Mouse (Mus musculus) lung, postnatal 0 days (tissue): ENCODE results near the gene Cldn3. TPM values are rescaled to one million over a fixed set of nuclear protein-coding genes. Genes with fewer than 3 reads are reported as not detected.

Source experiments
- ATAC-seq: fragments of 200-750 bp; cut with Nextera tagmentation; 2 replicates; pipeline ENCODE4 v1.8.0; 2017; ENCODE audit warnings: moderate library complexity
- DNase-seq: peaks from one replicate; pipeline ENCODE4 v3.0.0-alpha.2; 2016; ENCODE audit warnings: low spot score
- H3K27ac ChIP-seq: fragments of 300-500 bp; sonication (generic); 2 replicates; pipeline ENCODE4 v1.5.1; 2014; ENCODE audit warnings: antibody characterized with exemption, mild to moderate bottlenecking, low read length, mixed read lengths
- H3K27me3 ChIP-seq: fragments of 300-500 bp; sonication (generic); replicated peaks from 2 replicates; pipeline ENCODE4 v1.6.1; 2014; ENCODE audit warnings: low read length, mixed read lengths; ENCODE audit not compliant: insufficient read depth
- H3K36me3 ChIP-seq: fragments of 300-500 bp; sonication (generic); 2 replicates; pipeline ENCODE4 v1.6.1; 2014; ENCODE audit warnings: low read length, mixed read lengths; ENCODE audit not compliant: insufficient read depth
- H3K4me1 ChIP-seq: fragments of 300-500 bp; sonication (generic); 2 replicates; pipeline ENCODE4 v1.6.1; 2014; ENCODE audit warnings: antibody characterized with exemption, low read depth, low read length, mixed read lengths; ENCODE audit not compliant: insufficient read depth
- H3K4me2 ChIP-seq: fragments of 300-500 bp; sonication (generic); replicated peaks from 2 replicates; pipeline ENCODE4 v1.6.1; 2014; ENCODE audit warnings: low read depth, mild to moderate bottlenecking, low read length, moderate library complexity, mixed read lengths
- H3K4me3 ChIP-seq: fragments of 300-500 bp; sonication (generic); 2 replicates; pipeline ENCODE4 v1.5.1; 2014; ENCODE audit warnings: low read depth, low read length
- H3K9ac ChIP-seq: fragments of 300-500 bp; sonication (generic); replicated peaks from 2 replicates; pipeline ENCODE4 v1.6.1; 2014; ENCODE audit warnings: low read depth, mild to moderate bottlenecking
- H3K9me3 ChIP-seq: fragments of 300-500 bp; sonication (generic); 2 replicates; pipeline ENCODE4 v1.6.1; 2016; ENCODE audit warnings: low read length, mixed read lengths
- CTCF ChIP-seq: IDR thresholded peaks from 2 replicates; pipeline ENCODE4 v1.5.1; 2016; ENCODE audit warnings: antibody characterized with exemption, mild to moderate bottlenecking
- EP300 ChIP-seq: IDR thresholded peaks from 2 replicates; pipeline ENCODE4 v1.6.1; 2016; ENCODE audit warnings: antibody characterized with exemption, mild to moderate bottlenecking, control low read depth
- WGBS: fragments of 180-500 bp; shearing (Covaris S2); extraction: QIAGEN DNeasy Blood & Tissue Kit; methylation state at CpG from one replicate; pipeline ENCODE4 v1.1.7; 2014; 5-methylcytosine and 5-hydroxymethylcytosine counted together
- polyA plus RNA-seq: library from polyadenylated mRNA; unstranded; fragments of >200 nt; fragmentation: Nextera tagmentation; extraction: Ambion mirVana; gene quantifications from 2 replicates; pipeline ENCODE4 v1.2.1, GENCODE M21; 2015

Cldn3 gene
- polyA plus RNA-seq, 1 experiment from 2014 or later = 583 TPM

GRCm38 (mm10) chr5:134951053-134951884, 34.7 kb upstream of the Cldn3 start:
- peak overlapping the region; percentile 91 for H3K27ac ChIP-seq
- H3K4me2 ChIP-seq = peak overlapping the region; percentile 44; the same call in 1 of the 2 replicates
- TF ChIP-seq EP300 (peak; percentile 77), CTCF (no peak)
- ATAC-seq (peak; percentile 72), DNase-seq (peak; percentile 91)
- H3K9ac ChIP-seq = no peak overlapping the region
- 5% methylated on average over 19 of the region's 19 CpGs for WGBS
- H3K9me3 ChIP-seq = no peaks in the 10 kb centered on the region
- H3K4me1 ChIP-seq = peaks cover 21% of the 10 kb centered on the region
- H3K27me3 ChIP-seq = no peaks in the 10 kb centered on the region
- H3K4me3 ChIP-seq = no peak overlapping the region; the same call in 1 of the 2 replicates
- no peaks in the 10 kb centered on the region for H3K36me3 ChIP-seq

- DNase-seq (peak; percentile 80), ATAC-seq (peak; percentile 80)
- Histone ChIP-seq H3K27ac (no peak overlapping the region), H3K9ac (no peak overlapping the region), H3K9me3 (no peaks in the 10 kb centered on the region), H3K4me2 (no peak overlapping the region), H3K4me1 (peaks cover 12% of the 10 kb centered on the region), H3K4me3 (no peak overlapping the region), H3K36me3 (no peaks in the 10 kb centered on the region), H3K27me3 (no peaks in the 10 kb centered on the region)
- TF ChIP-seq CTCF (no peak), EP300 (peak; percentile 86)
- 18% methylated on average over 5 of the region's 5 CpGs for WGBS
Observed at GRCm38 (mm10) chr5:134955491-134955890, 30.5 kb upstream of the Cldn3 start.

GRCm38 (mm10) chr5:134959114-134959513, 26.9 kb upstream of the Cldn3 start:
- no peaks in the 10 kb centered on the region for H3K36me3 ChIP-seq
- H3K9me3 ChIP-seq = no peaks in the 10 kb centered on the region
- H3K4me3 ChIP-seq = no peak overlapping the region
- H3K4me1 ChIP-seq = peaks cover 4% of the 10 kb centered on the region
- no peak overlapping the region for H3K4me2 ChIP-seq
- no peak overlapping the region for H3K9ac ChIP-seq
- no peaks in the 10 kb centered on the region for H3K27me3 ChIP-seq
- no peak for TF ChIP-seq EP300
- no peak for TF ChIP-seq CTCF
- DNase-seq (peak; percentile 51), ATAC-seq (peak; percentile 44; the same call in 1 of the 2 replicates)
- no peak overlapping the region for H3K27ac ChIP-seq
- 64% methylated on average over 7 of the region's 7 CpGs for WGBS

- Histone ChIP-seq H3K4me3 (no peak overlapping the region), H3K4me1 (peaks cover 4% of the 10 kb centered on the region), H3K9me3 (no peaks in the 10 kb centered on the region), H3K9ac (no peak overlapping the region), H3K4me2 (no peak overlapping the region), H3K36me3 (no peaks in the 10 kb centered on the region), H3K27ac (no peak overlapping the region), H3K27me3 (no peaks in the 10 kb centered on the region)
- ATAC-seq = no peak
- DNase-seq = no peak
- WGBS = 53% methylated on average over 2 of the region's 2 CpGs
- no peak for TF ChIP-seq CTCF
- no peak for TF ChIP-seq EP300
Observed at GRCm38 (mm10) chr5:134960430-134960829, 25.6 kb upstream of the Cldn3 start.

GRCm38 (mm10) chr5:134961519-134961918, 24.5 kb upstream of the Cldn3 start:
- WGBS = 88% methylated on average over 2 of the region's 2 CpGs
- Histone ChIP-seq H3K4me1 (no peaks in the 10 kb centered on the region), H3K4me3 (no peak overlapping the region), H3K27me3 (no peaks in the 10 kb centered on the region), H3K27ac (no peak overlapping the region), H3K9ac (no peak overlapping the region), H3K9me3 (no peaks in the 10 kb centered on the region), H3K4me2 (no peak overlapping the region), H3K36me3 (no peaks in the 10 kb centered on the region)
- ATAC-seq (no peak), DNase-seq (no peak)
- TF ChIP-seq CTCF (no peak), EP300 (no peak)

- TF ChIP-seq EP300 = 0 out of 2 replicates have a peak, but pooled peaks have one; percentile 20
- peak; percentile 38 for TF ChIP-seq CTCF
- H3K27ac ChIP-seq = no peak overlapping the region
- no peaks in the 10 kb centered on the region for H3K9me3 ChIP-seq
- H3K9ac ChIP-seq = no peak overlapping the region
- ATAC-seq (0 out of 2 replicates have a peak, but pooled peaks have one; percentile 8), DNase-seq (peak; percentile 88)
- H3K36me3 ChIP-seq = no peaks in the 10 kb centered on the region
- no peaks in the 10 kb centered on the region for H3K4me1 ChIP-seq
- 18% methylated on average over 5 of the region's 5 CpGs for WGBS
- no peak overlapping the region for H3K4me3 ChIP-seq
- no peak overlapping the region for H3K4me2 ChIP-seq
- H3K27me3 ChIP-seq = no peaks in the 10 kb centered on the region
Observed at GRCm38 (mm10) chr5:134963546-134963945, 22.5 kb upstream of the Cldn3 start.
